Mouse (Mus musculus) embryonic facial prominence, embryonic 12.5 days (tissue): ENCODE measurements around the gene Lrmda. TPM values are rescaled to one million over a fixed set of nuclear protein-coding genes. Genes with fewer than 3 reads are reported as not detected.
A peak's percentile ranks its signal among the peaks of the same experiment; 100 is the strongest.

ENCODE experiments used
- ATAC-seq: fragments of 200-750 bp; cut with Nextera tagmentation; 2 replicates; pipeline ENCODE4 v1.8.0; 2017; ENCODE audit not compliant: insufficient number of reproducible peaks, insufficient read depth, low FRiP score, low TSS enrichment
- H3K27ac ChIP-seq: fragments of 300-500 bp; sonication (generic); 2 replicates; pipeline ENCODE4 v1.5.1; 2016; ENCODE audit warnings: mild to moderate bottlenecking
- H3K27me3 ChIP-seq: fragments of 300-500 bp; sonication (generic); 2 replicates; pipeline ENCODE4 v1.6.1; 2016; ENCODE audit warnings: mild to moderate bottlenecking, moderate library complexity
- H3K36me3 ChIP-seq: fragments of 300-500 bp; sonication (generic); 2 replicates; pipeline ENCODE4 v1.6.1; 2016; ENCODE audit warnings: mild to moderate bottlenecking
- H3K4me1 ChIP-seq: fragments of 300-500 bp; sonication (generic); 2 replicates; pipeline ENCODE4 v1.6.1; 2016
- H3K4me2 ChIP-seq: fragments of 300-500 bp; sonication (generic); replicated peaks from 2 replicates; pipeline ENCODE4 v1.6.1; 2016; ENCODE audit warnings: mild to moderate bottlenecking, moderate library complexity
- H3K4me3 ChIP-seq: fragments of 300-500 bp; sonication (generic); 2 replicates; pipeline ENCODE4 v1.5.1; 2016; ENCODE audit warnings: mild to moderate bottlenecking
- H3K9ac ChIP-seq: fragments of 300-500 bp; sonication (generic); 2 replicates; pipeline ENCODE4 v1.6.1; 2016; ENCODE audit warnings: mild to moderate bottlenecking, moderate library complexity
- H3K9me3 ChIP-seq: fragments of 300-500 bp; sonication (generic); 2 replicates; pipeline ENCODE4 v1.6.1; 2016; ENCODE audit warnings: mild to moderate bottlenecking, moderate library complexity
- WGBS: fragments of 180-500 bp; shearing (Covaris S2); methylation state at CpG from one replicate; pipeline ENCODE4 v1.1.7; 2016; 5-methylcytosine and 5-hydroxymethylcytosine counted together
- polyA plus RNA-seq: library from polyadenylated mRNA; unstranded; fragments of >200 nt; fragmentation: Nextera tagmentation; extraction: Ambion mirVana; gene quantifications from 2 replicates; pipeline ENCODE4 v1.2.1, GENCODE M21; 2016

Lrmda gene
- polyA plus RNA-seq, 1 experiment from 2014 or later, result 0.28 TPM

DNA sequence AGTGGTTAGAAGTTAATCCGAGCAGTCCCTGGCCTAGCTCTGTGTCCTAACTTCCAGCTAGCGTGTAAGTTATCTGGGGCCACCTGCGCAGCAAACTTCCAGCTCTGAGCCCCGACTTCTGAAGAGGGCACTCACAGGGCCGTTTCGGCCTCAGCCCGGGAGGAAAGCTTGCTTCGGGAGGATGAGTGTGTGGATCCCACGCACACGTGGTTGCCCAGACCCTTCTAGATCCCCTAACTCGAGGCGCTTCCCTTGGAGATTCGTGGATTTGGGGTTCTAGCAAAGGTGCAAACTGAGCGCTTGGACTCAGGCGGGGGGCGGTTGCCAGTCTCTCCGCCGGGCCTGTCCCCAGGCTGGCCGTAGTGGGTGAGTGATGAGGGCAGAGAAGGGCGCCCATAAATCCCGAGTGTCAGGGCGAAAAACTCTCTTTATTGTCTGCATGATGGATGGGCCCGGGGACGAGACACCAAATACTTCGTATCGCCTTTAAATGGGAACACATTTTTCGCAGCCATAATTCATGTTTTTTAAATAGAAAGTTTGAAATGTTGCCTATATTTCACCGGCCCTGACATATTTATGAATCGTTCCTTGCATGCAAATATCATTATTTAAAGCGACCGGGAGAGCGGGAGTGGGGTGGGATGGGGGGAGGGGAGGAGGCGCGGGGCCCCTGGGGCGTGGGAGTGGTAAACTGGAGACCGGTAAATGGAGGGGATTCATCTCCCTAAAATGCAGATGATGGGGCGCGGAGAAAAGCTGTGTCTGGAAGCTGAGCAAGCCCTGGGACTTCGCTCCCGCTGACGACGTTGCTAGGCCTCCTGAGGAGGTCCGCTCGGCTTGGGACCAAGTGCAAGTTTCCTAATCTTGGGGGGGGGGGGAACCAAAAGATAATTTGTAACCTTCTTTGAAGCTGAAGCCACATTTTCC is 25.2 kb upstream of the Lrmda start:
- Histone ChIP-seq H3K36me3 (no peaks in the 10 kb centered on the region), H3K4me3 (peak overlapping the region; percentile 55), H3K27ac (peak overlapping the region; percentile 23; the same call in 1 of the 2 replicates), H3K4me2 (peak overlapping the region; percentile 91), H3K9ac (peak overlapping the region; percentile 63), H3K9me3 (no peaks in the 10 kb centered on the region), H3K27me3 (peaks cover 38% of the 10 kb centered on the region), H3K4me1 (peaks cover 29% of the 10 kb centered on the region)
- ATAC-seq, result no peak
- WGBS, result 3% methylated on average over 44 of the region's 44 CpGs

DNA sequence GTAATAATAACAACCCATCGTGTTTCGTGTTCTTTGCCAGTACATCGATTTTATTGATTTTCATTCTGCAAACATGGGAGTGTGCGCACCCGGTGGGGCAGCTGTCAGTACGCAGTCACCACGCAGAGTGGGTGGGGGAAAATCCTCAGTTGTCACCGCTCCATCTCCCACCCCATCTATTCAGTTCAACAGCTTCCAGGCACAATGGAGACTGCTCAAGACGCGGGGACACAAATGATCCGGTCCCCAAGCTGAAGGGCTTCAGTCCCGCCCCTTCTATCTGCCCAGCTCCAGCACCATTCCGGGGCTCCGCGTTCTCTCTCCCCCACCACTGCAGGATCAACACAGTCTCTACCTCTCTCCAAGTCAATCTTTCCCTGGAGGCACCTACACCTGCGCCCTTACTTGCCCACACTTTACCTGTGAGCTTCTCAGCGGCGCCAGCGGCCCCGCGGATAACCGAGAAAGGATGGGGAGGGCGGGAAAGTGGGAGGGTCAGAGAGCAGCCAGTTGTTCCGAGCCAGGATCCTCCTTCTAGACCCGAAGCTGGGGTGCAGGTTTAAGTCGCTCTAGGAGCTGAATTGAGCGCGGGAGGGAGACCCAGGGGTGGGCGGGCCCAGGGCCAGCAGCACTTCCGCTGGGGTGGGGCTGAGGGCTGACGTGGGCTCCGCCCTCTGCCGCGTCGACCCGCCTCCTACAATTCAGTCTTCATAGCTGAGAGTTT is 24.3 kb upstream of the Lrmda start:
- peaks cover 38% of the 10 kb centered on the region for H3K27me3 ChIP-seq
- peak; percentile 76 for ATAC-seq
- H3K4me2 ChIP-seq, result peak overlapping the region; percentile 91
- WGBS, result under 1% methylated on average over 36 of the region's 36 CpGs
- H3K9me3 ChIP-seq, result no peaks in the 10 kb centered on the region
- H3K4me1 ChIP-seq, result peaks cover 29% of the 10 kb centered on the region
- H3K9ac ChIP-seq, result peak overlapping the region; percentile 63
- peak overlapping the region; percentile 55 for H3K4me3 ChIP-seq
- H3K27ac ChIP-seq, result peak overlapping the region; percentile 57
- H3K36me3 ChIP-seq, result no peaks in the 10 kb centered on the region

DNA sequence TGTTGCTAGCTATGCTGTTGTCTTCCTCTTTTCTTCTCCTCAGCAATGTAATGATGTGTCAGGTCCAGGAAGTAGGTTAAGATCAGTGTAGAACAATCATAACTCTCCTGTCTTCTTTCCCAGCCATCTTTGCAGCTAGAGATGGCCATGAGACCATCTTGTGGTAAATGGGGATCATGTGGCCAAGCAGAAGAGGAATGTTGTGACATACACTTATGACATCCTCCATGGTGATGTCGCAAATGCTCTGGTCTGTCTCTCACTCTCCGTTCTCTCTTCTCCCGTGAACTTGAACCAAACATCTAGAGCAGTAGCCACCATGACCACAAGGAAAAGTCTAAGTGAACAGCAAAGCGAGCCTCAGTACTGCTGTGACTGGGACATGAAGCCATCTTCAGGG is 19.9 kb upstream of the Lrmda start:
- no peaks in the 10 kb centered on the region for H3K9me3 ChIP-seq
- no peaks in the 10 kb centered on the region for H3K36me3 ChIP-seq
- H3K9ac ChIP-seq, result no peak overlapping the region
- ATAC-seq, result no peak
- no peak overlapping the region for H3K4me2 ChIP-seq
- no peak overlapping the region for H3K27ac ChIP-seq
- H3K4me3 ChIP-seq, result no peak overlapping the region
- 88% methylated on average over 4 of the region's 4 CpGs for WGBS
- H3K4me1 ChIP-seq, result peaks cover 8% of the 10 kb centered on the region
- H3K27me3 ChIP-seq, result peaks cover 18% of the 10 kb centered on the region

DNA sequence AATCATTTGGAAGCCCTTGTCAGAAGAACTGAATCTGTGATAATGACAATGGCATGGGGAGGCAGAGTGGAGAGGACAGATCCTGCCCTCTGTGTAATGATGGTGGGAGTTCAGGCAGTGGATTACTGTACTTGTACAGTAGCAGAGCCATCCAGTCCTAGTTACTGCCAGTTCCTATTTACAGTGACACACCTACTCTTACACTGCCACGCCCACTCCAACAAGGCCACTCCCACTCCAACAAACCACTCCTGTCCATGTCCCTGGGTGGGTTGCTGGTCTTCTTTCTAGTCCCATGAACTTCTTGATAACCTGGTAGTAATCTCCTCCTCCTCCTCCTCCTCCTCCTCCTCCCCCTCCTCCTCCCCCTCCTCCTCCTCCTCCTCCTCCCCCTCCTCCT is 16.3 kb upstream of the Lrmda start:
- H3K9ac ChIP-seq, result no peak overlapping the region
- no peak overlapping the region for H3K27ac ChIP-seq
- no peaks in the 10 kb centered on the region for H3K9me3 ChIP-seq
- no peaks in the 10 kb centered on the region for H3K27me3 ChIP-seq
- no peak overlapping the region for H3K4me2 ChIP-seq
- H3K36me3 ChIP-seq, result no peaks in the 10 kb centered on the region
- H3K4me3 ChIP-seq, result no peak overlapping the region
- no peaks in the 10 kb centered on the region for H3K4me1 ChIP-seq
- 63% methylated on average over 1 of the region's 1 CpGs for WGBS
- no peak for ATAC-seq

DNA sequence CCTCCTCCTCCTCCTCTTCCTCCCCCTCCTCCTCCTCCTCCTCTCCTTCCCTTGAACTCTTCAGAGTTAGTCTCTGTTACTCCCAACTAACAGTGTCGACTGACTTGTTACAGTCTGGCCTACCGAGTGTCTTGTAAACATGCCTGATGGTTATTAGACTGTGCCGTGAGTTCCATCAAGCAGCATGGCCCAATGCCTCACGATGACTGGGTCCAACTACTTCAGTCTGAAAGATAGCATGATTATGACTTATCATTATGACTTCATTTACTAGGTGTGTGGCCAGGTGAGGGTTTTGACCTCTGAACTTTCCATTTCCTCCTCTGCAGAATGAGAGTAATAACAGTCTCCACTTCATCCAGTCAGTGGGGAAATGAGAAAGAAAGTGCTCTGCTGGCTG is 15.9 kb upstream of the Lrmda start:
- Histone ChIP-seq H3K27me3 (no peaks in the 10 kb centered on the region), H3K9ac (no peak overlapping the region), H3K9me3 (no peaks in the 10 kb centered on the region), H3K36me3 (no peaks in the 10 kb centered on the region), H3K4me3 (no peak overlapping the region), H3K4me1 (no peaks in the 10 kb centered on the region), H3K27ac (no peak overlapping the region), H3K4me2 (no peak overlapping the region)
- WGBS, result 87% methylated on average over 4 of the region's 4 CpGs
- no peak for ATAC-seq

DNA sequence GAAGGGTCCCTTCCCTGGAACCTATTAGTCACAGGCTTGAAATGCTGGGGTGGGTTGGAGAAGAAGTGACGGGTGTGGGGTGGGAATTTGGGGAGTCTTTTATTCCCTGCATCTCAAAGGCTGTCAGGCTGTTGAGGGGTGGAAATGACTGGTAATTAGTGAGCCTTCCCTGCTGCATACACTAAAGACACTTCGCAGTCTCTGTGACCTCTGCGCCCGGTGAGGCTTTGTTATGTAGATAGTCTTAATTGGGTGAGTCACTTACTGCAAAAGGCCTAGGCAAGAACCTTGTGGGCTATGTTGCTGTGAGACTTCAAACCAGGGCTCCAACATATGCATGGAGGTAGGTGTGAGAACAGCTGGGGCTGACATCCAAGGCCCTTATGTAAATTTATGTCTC is 14.6 kb upstream of the Lrmda start:
- Histone ChIP-seq H3K4me3 (no peak overlapping the region), H3K36me3 (no peaks in the 10 kb centered on the region), H3K4me1 (no peaks in the 10 kb centered on the region), H3K9me3 (no peaks in the 10 kb centered on the region), H3K4me2 (no peak overlapping the region), H3K27me3 (no peaks in the 10 kb centered on the region), H3K9ac (no peak overlapping the region), H3K27ac (no peak overlapping the region)
- no peak for ATAC-seq
- 32% methylated on average over 4 of the region's 4 CpGs for WGBS

DNA sequence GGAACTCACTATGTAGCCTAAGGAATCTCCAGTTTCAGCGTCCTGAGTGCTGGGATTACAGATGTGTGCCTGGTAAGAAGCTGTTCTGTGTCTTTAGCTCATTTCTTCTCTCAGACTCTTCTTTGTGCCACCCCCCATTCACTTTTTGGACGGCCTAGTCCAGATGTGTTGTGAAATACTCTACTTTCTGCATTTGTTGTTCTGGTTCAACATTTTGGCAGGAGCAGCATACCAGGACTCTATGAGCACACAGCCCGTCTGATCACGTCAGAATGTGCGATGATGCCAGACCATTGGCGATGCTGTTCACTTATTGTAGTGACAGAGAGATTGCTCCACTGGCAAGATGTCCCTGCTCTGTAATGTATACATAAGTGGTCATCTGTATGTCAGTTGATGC is 12.5 kb upstream of the Lrmda start:
- no peak overlapping the region for H3K9ac ChIP-seq
- H3K27ac ChIP-seq, result no peak overlapping the region
- H3K4me3 ChIP-seq, result no peak overlapping the region
- no peak for ATAC-seq
- no peak overlapping the region for H3K4me2 ChIP-seq
- H3K36me3 ChIP-seq, result no peaks in the 10 kb centered on the region
- WGBS, result 84% methylated on average over 6 of the region's 6 CpGs
- H3K27me3 ChIP-seq, result no peaks in the 10 kb centered on the region
- no peaks in the 10 kb centered on the region for H3K9me3 ChIP-seq
- no peaks in the 10 kb centered on the region for H3K4me1 ChIP-seq

DNA sequence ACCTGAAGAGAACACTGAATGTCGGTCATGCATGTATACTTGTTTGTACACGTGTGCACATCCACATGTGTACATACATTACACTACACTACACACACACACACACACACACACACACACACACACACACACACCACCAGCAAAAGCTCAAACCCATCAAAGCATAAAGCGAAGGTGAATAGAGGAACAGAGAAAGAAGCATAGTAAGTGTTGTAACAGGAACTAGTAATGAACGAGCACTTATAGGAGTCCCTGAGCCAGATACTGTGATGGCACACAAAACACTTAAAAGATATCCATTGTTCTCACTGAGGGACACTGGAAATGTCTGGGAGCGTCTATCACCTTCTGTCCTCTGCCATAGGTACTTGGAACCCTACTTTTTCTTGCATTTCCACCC is 5.2 kb upstream of the Lrmda start:
- H3K36me3 ChIP-seq, result no peaks in the 10 kb centered on the region
- H3K27ac ChIP-seq, result no peak overlapping the region
- WGBS, result 88% methylated on average over 5 of the region's 5 CpGs
- no peak for ATAC-seq
- peaks cover 9% of the 10 kb centered on the region for H3K27me3 ChIP-seq
- H3K9me3 ChIP-seq, result no peaks in the 10 kb centered on the region
- no peak overlapping the region for H3K4me2 ChIP-seq
- no peak overlapping the region for H3K4me3 ChIP-seq
- H3K4me1 ChIP-seq, result peaks cover 4% of the 10 kb centered on the region
- H3K9ac ChIP-seq, result no peak overlapping the region

DNA sequence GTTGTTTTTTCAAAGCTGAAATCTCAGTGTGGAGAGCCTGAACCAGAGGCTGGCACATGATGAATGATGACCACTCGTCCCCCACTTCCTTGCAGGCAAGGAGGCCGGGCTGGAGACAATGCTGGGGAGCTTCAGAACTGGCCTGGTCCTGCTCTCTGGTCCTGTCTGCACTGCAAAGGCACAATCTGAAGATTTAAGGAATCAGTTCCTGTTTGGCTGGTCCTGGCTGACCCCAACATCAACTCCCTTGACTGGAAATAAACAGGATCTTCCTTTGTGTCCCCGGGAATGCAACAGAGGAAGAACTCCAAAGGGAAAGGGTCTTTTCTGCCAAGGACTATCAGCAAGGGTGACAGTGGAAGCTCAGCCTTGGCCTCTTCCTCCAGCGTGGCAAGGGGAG is 4.7 kb upstream of the Lrmda start:
- peaks cover 6% of the 10 kb centered on the region for H3K4me1 ChIP-seq
- H3K27me3 ChIP-seq, result peaks cover 12% of the 10 kb centered on the region
- H3K9ac ChIP-seq, result no peak overlapping the region
- ATAC-seq, result no peak
- no peak overlapping the region for H3K4me2 ChIP-seq
- no peaks in the 10 kb centered on the region for H3K9me3 ChIP-seq
- H3K4me3 ChIP-seq, result no peak overlapping the region
- 59% methylated on average over 4 of the region's 4 CpGs for WGBS
- no peak overlapping the region for H3K27ac ChIP-seq
- no peaks in the 10 kb centered on the region for H3K36me3 ChIP-seq

DNA sequence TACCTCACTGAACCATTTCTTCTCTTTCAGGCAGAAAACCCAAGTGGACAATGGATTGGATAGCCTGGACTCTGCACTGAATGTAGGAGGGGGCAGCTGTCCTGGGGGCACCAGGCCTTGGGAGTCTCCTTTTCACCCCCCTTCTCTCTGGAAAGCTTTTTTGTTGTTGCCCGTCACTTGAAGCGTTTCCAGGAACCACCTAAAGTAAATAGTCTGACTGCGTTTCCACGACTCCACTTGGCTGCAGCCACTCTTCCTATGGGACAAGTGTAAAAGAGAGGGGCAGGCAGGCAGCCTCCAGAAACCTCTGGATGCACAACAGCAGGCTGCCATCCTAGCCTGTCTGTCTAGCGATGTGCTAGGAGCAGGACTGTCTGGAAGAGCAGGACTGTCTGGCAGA is 2.5 kb upstream of the Lrmda start:
- Histone ChIP-seq H3K9me3 (no peaks in the 10 kb centered on the region), H3K27ac (no peak overlapping the region), H3K4me1 (peaks cover 12% of the 10 kb centered on the region), H3K27me3 (peaks cover 18% of the 10 kb centered on the region), H3K36me3 (no peaks in the 10 kb centered on the region), H3K9ac (no peak overlapping the region), H3K4me3 (no peak overlapping the region), H3K4me2 (no peak overlapping the region)
- no peak for ATAC-seq
- 65% methylated on average over 5 of the region's 5 CpGs for WGBS

DNA sequence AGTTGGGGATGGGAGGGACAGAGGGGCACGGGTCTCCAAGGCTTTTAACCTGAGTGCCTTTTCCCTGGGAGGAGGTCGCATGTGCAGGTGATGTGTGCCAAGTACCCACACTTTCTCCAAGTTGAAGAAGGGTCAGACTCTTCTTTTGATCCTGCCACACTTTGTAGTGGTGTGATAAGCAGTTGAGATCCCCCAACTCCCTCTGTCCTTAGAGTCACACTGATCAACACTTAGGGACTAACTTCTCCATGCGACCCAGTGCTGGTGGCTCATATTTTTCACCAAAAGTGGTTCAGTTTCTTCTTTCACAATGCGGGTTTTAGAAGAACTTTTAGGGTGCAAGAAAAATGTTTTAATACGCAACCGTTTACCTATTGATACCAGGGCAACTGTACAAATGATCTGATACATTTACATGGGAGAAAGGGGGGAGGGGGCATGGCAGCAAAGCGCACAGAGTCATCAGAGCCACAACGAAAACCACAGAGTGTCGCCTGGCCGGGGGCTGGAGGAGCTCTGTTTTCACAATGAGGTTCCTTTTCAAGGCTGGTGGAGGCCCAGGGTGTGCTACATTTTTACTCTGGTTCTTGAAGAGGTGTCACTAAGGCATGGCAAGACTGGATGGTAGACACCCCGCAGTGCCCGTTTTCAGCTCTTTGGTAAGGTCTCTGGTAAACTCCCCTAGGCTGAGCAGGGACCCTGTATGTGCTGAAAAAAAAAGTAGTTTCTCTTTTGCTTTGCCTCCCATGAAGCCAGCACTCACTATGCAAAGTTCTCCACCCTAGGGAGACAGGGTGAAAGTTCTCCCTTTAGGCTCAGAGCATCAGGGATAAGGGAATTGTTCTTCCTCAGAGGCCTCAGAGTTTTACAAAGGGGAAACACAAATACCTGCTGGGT is 685 bp downstream of the Lrmda start:
- no peaks in the 10 kb centered on the region for H3K9me3 ChIP-seq
- H3K9ac ChIP-seq, result 0 out of 2 replicates have a peak overlapping the region, but pooled peaks have one; percentile 49
- H3K27ac ChIP-seq, result no peak overlapping the region
- ATAC-seq, result no peak
- peak overlapping the region; percentile 79 for H3K4me2 ChIP-seq
- peak overlapping the region; percentile 30 for H3K4me3 ChIP-seq
- H3K4me1 ChIP-seq, result peaks cover 12% of the 10 kb centered on the region
- peaks cover 18% of the 10 kb centered on the region for H3K27me3 ChIP-seq
- 33% methylated on average over 12 of the region's 12 CpGs for WGBS
- H3K36me3 ChIP-seq, result no peaks in the 10 kb centered on the region
